Mouse (Mus musculus) neural tube, embryonic 12.5 days (tissue): ENCODE data around the gene Cacng3. TPM values are rescaled to one million over a fixed set of nuclear protein-coding genes. Genes with fewer than 3 reads are reported as not detected.

Source experiments
- ATAC-seq: fragments of 200-750 bp; cut with Nextera tagmentation; 2 replicates; pipeline ENCODE4 v1.8.0; 2017; ENCODE audit warnings: low read depth, mild to moderate bottlenecking, moderate TSS enrichment, moderate library complexity; ENCODE audit not compliant: low FRiP score
- H3K27ac ChIP-seq: fragments of 300-500 bp; sonication (generic); 2 replicates; pipeline ENCODE4 v1.5.1; 2016
- H3K27me3 ChIP-seq: fragments of 300-500 bp; sonication (generic); replicated peaks from 2 replicates; pipeline ENCODE4 v1.6.1; 2016; ENCODE audit warnings: mild to moderate bottlenecking
- H3K36me3 ChIP-seq: fragments of 300-500 bp; sonication (generic); 2 replicates; pipeline ENCODE4 v1.6.1; 2016; ENCODE audit warnings: mild to moderate bottlenecking
- H3K4me1 ChIP-seq: fragments of 300-500 bp; sonication (generic); 2 replicates; pipeline ENCODE4 v1.6.1; 2016
- H3K4me2 ChIP-seq: fragments of 300-500 bp; sonication (generic); replicated peaks from 2 replicates; pipeline ENCODE4 v1.6.1; 2016; ENCODE audit warnings: mild to moderate bottlenecking
- H3K4me3 ChIP-seq: fragments of 300-500 bp; sonication (generic); 2 replicates; pipeline ENCODE4 v1.5.1; 2016
- H3K9ac ChIP-seq: fragments of 300-500 bp; sonication (generic); 2 replicates; pipeline ENCODE4 v1.6.1; 2016; ENCODE audit warnings: mild to moderate bottlenecking
- H3K9me3 ChIP-seq: fragments of 300-500 bp; sonication (generic); 2 replicates; pipeline ENCODE4 v1.6.1; 2016; ENCODE audit warnings: mild to moderate bottlenecking
- WGBS: fragments of 180-500 bp; shearing (Covaris S2); methylation state at CpG from one replicate; pipeline ENCODE4 v1.1.7; 2016; 5-methylcytosine and 5-hydroxymethylcytosine counted together
- polyA plus RNA-seq: library from polyadenylated mRNA; unstranded; fragments of >200 nt; fragmentation: Nextera tagmentation; extraction: Ambion mirVana; gene quantifications from 2 replicates; pipeline ENCODE4 v1.2.1, GENCODE M21; 2016

Cacng3 gene
- polyA plus RNA-seq, 1 experiment from 2014 or later, result 3.1 TPM

DNA sequence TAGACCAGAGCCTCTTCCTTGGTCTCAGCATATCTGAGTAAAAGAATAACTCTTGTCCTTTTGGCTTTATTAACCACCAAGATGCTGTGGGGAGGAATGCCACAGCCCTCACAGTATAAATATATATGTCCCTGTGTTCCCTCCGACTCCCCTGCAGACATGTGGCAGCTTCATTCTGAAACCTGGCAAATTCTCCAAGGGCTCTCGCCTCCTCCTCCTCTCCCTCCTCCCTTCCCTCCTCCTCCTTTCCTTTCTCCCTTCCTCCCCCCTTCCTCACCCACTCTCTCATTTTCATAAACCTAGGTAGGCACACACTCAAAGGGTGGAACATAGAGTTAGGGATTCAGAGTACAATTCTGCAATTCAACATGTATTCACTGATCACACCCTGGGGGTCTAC, 56.1 kb downstream of the Cacng3 start:
- no peak for ATAC-seq
- no peaks in the 10 kb centered on the region for H3K36me3 ChIP-seq

GRCm38 (mm10) chr7:122728186-122728585, 57.9 kb downstream of the Cacng3 start:
- H3K4me1 ChIP-seq, result no peaks in the 10 kb centered on the region
- no peak overlapping the region for H3K27ac ChIP-seq
- no peaks in the 10 kb centered on the region for H3K9me3 ChIP-seq
- H3K36me3 ChIP-seq, result no peaks in the 10 kb centered on the region
- H3K9ac ChIP-seq, result no peak overlapping the region
- WGBS, result 95% methylated on average over 8 of the region's 8 CpGs
- H3K27me3 ChIP-seq, result no peaks in the 10 kb centered on the region
- ATAC-seq, result no peak
- H3K4me3 ChIP-seq, result no peak overlapping the region
- H3K4me2 ChIP-seq, result no peak overlapping the region

More for the DNA sequence above, 56.1 kb downstream of the Cacng3 start:
- H3K4me1 ChIP-seq, result no peaks in the 10 kb centered on the region
- no peak overlapping the region for H3K27ac ChIP-seq
- H3K4me2 ChIP-seq, result no peak overlapping the region
- H3K9ac ChIP-seq, result no peak overlapping the region
- H3K9me3 ChIP-seq, result no peaks in the 10 kb centered on the region
- no peaks in the 10 kb centered on the region for H3K27me3 ChIP-seq
- 82% methylated on average over 2 of the region's 2 CpGs for WGBS
- no peak overlapping the region for H3K4me3 ChIP-seq

- Histone ChIP-seq H3K4me3 (no peak overlapping the region), H3K4me1 (no peaks in the 10 kb centered on the region), H3K36me3 (no peaks in the 10 kb centered on the region), H3K9ac (no peak overlapping the region), H3K4me2 (no peak overlapping the region), H3K27me3 (no peaks in the 10 kb centered on the region), H3K27ac (no peak overlapping the region), H3K9me3 (no peaks in the 10 kb centered on the region)
- 60% methylated on average over 7 of the region's 7 CpGs for WGBS
- no peak for ATAC-seq
Measured at GRCm38 (mm10) chr7:122728846-122729245, 58.6 kb downstream of the Cacng3 start.

DNA sequence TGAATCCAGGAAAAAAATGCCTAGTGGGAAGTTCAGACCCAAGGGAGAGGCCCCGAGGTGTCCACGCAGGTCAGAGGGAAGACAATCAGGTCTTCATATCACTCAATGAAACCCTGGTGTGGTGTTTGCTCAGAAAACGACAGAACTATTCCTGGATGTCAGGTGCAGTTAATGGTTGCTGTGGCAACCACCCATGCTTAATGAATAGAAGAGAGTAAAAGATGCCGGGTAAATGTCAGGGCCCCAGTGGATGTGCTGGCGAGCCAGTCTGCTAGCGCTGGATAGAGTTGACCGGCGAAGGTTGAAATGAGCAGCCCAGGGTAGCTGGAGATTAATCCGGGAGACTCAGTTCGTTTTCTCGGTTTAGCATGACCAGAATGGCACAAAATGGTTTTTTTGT, 65.0 kb downstream of the Cacng3 start:
- Histone ChIP-seq H3K27ac (no peak overlapping the region), H3K4me3 (no peak overlapping the region), H3K9ac (no peak overlapping the region), H3K4me2 (no peak overlapping the region), H3K36me3 (no peaks in the 10 kb centered on the region), H3K27me3 (no peaks in the 10 kb centered on the region), H3K9me3 (no peaks in the 10 kb centered on the region), H3K4me1 (0 out of 2 replicates have a peak, but pooled peaks cover 5% of the 10 kb centered on the region)
- no peak for ATAC-seq
- 63% methylated on average over 11 of the region's 11 CpGs for WGBS

- WGBS, result 54% methylated on average over 5 of the region's 5 CpGs
- 0 out of 2 replicates have a peak, but pooled peaks cover 5% of the 10 kb centered on the region for H3K4me1 ChIP-seq
- H3K27ac ChIP-seq, result no peak overlapping the region
- H3K4me3 ChIP-seq, result no peak overlapping the region
- no peak overlapping the region for H3K9ac ChIP-seq
- no peaks in the 10 kb centered on the region for H3K27me3 ChIP-seq
- no peak for ATAC-seq
- H3K9me3 ChIP-seq, result no peaks in the 10 kb centered on the region
- H3K36me3 ChIP-seq, result no peaks in the 10 kb centered on the region
- H3K4me2 ChIP-seq, result no peak overlapping the region
Measured at GRCm38 (mm10) chr7:122738541-122738940, 68.2 kb downstream of the Cacng3 start.

DNA sequence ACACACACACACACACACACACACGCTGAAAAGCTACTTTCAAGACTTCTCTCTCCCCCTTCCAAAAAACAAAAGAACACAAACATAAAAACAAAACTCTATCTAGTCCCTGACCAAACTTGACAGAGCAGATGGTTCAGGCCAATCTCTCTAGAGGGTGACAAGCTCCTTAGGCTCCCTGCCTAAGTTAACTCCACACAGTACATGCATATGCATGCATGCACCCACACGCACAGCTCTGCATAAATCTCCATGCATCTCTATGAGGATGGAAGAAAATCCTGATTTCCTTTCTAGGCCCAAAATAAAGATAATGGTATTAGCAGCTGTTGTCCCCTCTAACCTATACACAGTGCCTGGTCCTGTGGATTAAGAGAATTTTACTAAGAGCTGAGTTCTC, 70.4 kb downstream of the Cacng3 start:
- Histone ChIP-seq H3K9ac (no peak overlapping the region), H3K4me3 (no peak overlapping the region), H3K27me3 (no peaks in the 10 kb centered on the region), H3K4me1 (no peaks in the 10 kb centered on the region), H3K27ac (no peak overlapping the region), H3K4me2 (no peak overlapping the region), H3K9me3 (no peaks in the 10 kb centered on the region), H3K36me3 (no peaks in the 10 kb centered on the region)
- ATAC-seq, result no peak
- WGBS, result 81% methylated on average over 2 of the region's 2 CpGs

DNA sequence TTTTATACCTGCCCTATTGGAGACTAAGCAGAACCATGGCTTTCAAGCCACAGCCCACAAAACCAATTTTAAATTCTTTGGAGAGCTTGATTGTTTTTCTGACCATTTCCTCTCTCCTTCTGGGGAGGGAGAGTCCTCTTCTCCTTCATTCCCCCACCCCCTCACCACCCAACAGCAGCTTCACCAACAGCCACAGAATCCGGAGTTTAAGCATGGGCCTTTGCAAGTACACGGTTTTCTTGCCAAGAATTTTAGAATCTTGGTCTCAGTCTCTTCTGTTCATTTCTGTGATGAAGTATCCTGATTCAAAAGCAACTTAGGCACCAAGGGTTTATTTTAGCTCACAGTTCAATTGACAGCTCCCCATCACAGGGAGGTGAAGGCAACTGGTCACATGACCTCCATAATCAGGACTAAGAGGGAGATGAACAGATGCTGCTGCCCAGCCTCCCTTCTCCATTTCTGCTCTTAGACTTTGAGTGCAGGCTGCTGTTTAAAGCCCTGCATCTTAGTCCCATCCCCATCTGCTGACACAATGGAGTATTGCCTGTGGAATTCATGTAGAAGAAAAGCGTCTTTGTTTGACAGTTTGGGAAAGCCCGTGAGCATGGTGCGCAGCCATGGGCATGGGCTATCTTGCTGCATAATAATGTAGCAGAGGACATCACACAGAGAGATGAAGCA, 85.8 kb downstream of the Cacng3 start:
- H3K27me3 ChIP-seq, result no peaks in the 10 kb centered on the region

DNA sequence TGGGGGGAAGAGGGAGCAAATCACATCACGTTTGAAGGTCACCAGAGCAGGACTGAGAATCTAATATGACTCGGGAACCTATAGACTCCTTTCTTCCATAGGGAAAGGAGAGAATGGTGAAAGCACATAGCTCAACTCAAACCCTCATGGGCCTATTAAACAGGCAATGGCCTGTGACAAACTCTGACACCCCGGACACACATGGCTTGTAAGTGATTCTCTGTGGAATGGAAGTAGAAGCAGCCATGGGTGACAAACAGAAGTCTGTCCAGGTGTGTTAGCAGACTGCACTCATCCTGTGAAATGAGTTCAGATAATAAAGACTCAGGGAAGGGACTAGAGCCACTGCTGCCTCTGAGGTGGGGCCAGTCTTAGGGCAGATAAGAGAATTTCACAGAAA, 88.4 kb downstream of the Cacng3 start:
- Histone ChIP-seq H3K9me3 (0 out of 2 replicates have a peak, but pooled peaks cover 7% of the 10 kb centered on the region), H3K9ac (no peak overlapping the region), H3K27me3 (no peaks in the 10 kb centered on the region), H3K4me3 (no peak overlapping the region), H3K4me1 (peaks cover 5% of the 10 kb centered on the region; the same call in 1 of the 2 replicates), H3K4me2 (no peak overlapping the region), H3K27ac (no peak overlapping the region), H3K36me3 (no peaks in the 10 kb centered on the region)
- no peak for ATAC-seq
- 63% methylated on average over 3 of the region's 3 CpGs for WGBS

More for the DNA sequence above, 85.8 kb downstream of the Cacng3 start:
- no peak for ATAC-seq
- Histone ChIP-seq H3K4me2 (no peak overlapping the region), H3K4me3 (no peak overlapping the region), H3K4me1 (peaks cover 5% of the 10 kb centered on the region; the same call in 1 of the 2 replicates), H3K9ac (no peak overlapping the region), H3K36me3 (no peaks in the 10 kb centered on the region), H3K9me3 (no peaks in the 10 kb centered on the region), H3K27ac (no peak overlapping the region)
- WGBS, result 78% methylated on average over 5 of the region's 5 CpGs

DNA sequence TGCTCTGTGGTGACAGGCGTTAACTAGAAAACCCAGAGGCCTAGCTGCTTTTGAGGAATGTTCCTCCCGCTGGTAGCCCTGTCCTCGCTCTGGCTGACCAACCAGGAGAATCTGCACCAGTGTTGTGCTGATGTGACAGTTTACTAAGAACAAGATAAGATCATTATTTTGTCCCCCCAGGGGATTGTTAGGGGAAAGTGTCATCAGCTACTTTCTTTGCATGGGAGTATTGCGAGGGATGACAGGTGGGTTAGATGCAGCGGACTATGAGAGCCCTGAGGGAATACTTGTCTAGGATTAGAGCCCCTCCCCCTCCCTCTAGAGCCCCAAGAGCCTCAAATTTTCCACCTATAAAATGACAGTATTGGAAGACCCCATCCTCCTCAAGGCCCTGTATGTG, 94.2 kb downstream of the Cacng3 start:
- 82% methylated on average over 5 of the region's 5 CpGs for WGBS
- Histone ChIP-seq H3K9ac (no peak overlapping the region), H3K4me2 (no peak overlapping the region), H3K27me3 (no peaks in the 10 kb centered on the region), H3K4me1 (peaks cover 5% of the 10 kb centered on the region; the same call in 1 of the 2 replicates), H3K27ac (no peak overlapping the region), H3K9me3 (0 out of 2 replicates have a peak, but pooled peaks cover 7% of the 10 kb centered on the region), H3K4me3 (no peak overlapping the region), H3K36me3 (no peaks in the 10 kb centered on the region)
- ATAC-seq, result no peak

DNA sequence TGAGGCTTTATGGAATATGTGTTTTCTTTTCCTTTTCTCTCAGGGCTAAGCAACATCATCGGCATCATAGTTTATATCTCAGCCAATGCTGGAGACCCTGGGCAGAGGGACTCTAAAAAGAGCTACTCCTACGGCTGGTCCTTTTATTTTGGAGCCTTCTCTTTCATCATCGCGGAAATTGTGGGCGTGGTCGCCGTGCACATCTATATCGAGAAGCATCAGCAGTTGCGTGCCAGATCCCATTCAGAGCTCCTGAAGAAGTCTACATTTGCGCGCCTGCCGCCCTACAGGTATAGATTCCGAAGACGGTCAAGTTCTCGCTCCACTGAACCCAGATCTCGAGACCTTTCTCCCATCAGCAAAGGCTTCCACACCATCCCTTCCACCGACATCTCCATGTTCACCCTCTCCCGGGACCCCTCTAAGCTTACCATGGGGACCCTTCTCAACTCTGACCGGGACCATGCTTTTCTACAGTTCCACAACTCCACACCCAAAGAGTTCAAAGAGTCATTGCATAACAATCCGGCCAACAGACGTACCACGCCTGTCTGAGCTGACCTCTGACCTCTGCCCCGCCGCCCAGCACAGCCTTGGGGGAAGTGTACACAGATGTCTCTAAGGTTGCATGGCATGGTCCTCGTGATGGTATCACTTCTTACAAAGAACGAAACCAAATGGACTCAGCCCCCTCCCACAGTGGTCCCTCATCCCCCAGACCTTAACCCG, 98.2 kb downstream of the Cacng3 start:
- no peak overlapping the region for H3K9ac ChIP-seq
- H3K4me2 ChIP-seq, result no peak overlapping the region
- 89% methylated on average over 27 of the region's 27 CpGs for WGBS
- no peaks in the 10 kb centered on the region for H3K9me3 ChIP-seq
- no peak for ATAC-seq
- no peaks in the 10 kb centered on the region for H3K4me1 ChIP-seq
- no peaks in the 10 kb centered on the region for H3K27me3 ChIP-seq
- no peaks in the 10 kb centered on the region for H3K36me3 ChIP-seq
- no peak overlapping the region for H3K4me3 ChIP-seq
- H3K27ac ChIP-seq, result no peak overlapping the region

- H3K4me3 ChIP-seq, result no peak overlapping the region
- no peaks in the 10 kb centered on the region for H3K27me3 ChIP-seq
- no peak overlapping the region for H3K27ac ChIP-seq
- H3K36me3 ChIP-seq, result no peaks in the 10 kb centered on the region
- no peaks in the 10 kb centered on the region for H3K4me1 ChIP-seq
- 0 out of 2 replicates have a peak, but pooled peaks cover 5% of the 10 kb centered on the region for H3K9me3 ChIP-seq
- no peak overlapping the region for H3K9ac ChIP-seq
- WGBS, result 74% methylated on average over 7 of the region's 7 CpGs
- H3K4me2 ChIP-seq, result no peak overlapping the region
- no peak for ATAC-seq
Measured at GRCm38 (mm10) chr7:122779601-122780000, 109.3 kb downstream of the Cacng3 start.

DNA sequence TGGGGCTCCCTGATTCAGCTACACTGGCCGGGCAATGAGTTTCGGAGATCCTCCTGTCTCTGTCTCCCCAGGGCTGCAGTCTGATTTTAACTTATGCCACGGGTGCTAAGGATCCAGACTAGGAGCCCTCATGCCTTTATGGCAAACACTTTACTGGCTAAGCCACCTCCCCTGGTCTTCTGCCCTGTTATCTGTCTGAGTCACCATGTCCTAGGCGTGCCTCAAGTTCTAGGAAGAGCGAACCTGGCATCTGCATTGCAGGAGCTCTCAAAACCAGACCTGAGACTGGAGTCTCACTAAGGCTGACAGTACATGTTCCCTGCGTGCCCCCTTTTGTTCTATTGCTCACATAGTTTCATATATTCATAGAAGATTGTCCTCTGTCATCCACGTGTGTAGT, 119.6 kb downstream of the Cacng3 start:
- Histone ChIP-seq H3K9ac (no peak overlapping the region), H3K4me2 (no peak overlapping the region), H3K27me3 (no peaks in the 10 kb centered on the region), H3K9me3 (no peaks in the 10 kb centered on the region), H3K27ac (no peak overlapping the region), H3K4me3 (no peak overlapping the region), H3K4me1 (no peaks in the 10 kb centered on the region), H3K36me3 (no peaks in the 10 kb centered on the region)
- no peak for ATAC-seq
- WGBS, result 93% methylated on average over 7 of the region's 7 CpGs
